Mouse (Mus musculus): ENCODE measurements around the gene Abcc3. TPM values are rescaled to one million over a fixed set of nuclear protein-coding genes. Genes with fewer than 3 reads are reported as not detected.
"Not testable (repeated sequence)": the region's sequence is repeated elsewhere in the genome, so short reads cannot be mapped to it uniquely, and the experiment has no call there.

The Abcc3 gene
- polyA plus RNA-seq, 1 experiment from 2014 or later = 0.59 TPM

- H3K9me3 ChIP-seq (replicated peaks) = no peaks in the 10 kb centered on the region
- no peaks in the 10 kb centered on the region for H3K36me3 ChIP-seq
- WGBS = 76% methylated on average over 5 of the region's 5 CpGs
- H3K9ac ChIP-seq = no peak overlapping the region
- peaks cover 15% of the 10 kb centered on the region; the same call in 1 of the 2 replicates for H3K27me3 ChIP-seq (replicated peaks)
- no peak overlapping the region for H3K27ac ChIP-seq (ENCODE audit: poor library complexity, severe bottlenecking)
- H3K4me1 ChIP-seq (replicated peaks) = peaks cover 15% of the 10 kb centered on the region
- no peak overlapping the region for H3K4me3 ChIP-seq
- H3K4me2 ChIP-seq = no peak overlapping the region
- no peak for ATAC-seq (ENCODE audit: insufficient number of reproducible peaks, low FRiP score)
These were observed 9.9 kb upstream of the Abcc3 start for GRCm38 (mm10) chr11:94402731-94403130.

- H3K4me3 ChIP-seq; H3K27ac ChIP-seq (ENCODE audit: poor library complexity, severe bottlenecking); H3K36me3 ChIP-seq; ATAC-seq (ENCODE audit: insufficient number of reproducible peaks, low FRiP score); H3K9ac ChIP-seq; H3K4me2 ChIP-seq; H3K4me1 ChIP-seq (replicated peaks); H3K27me3 ChIP-seq (replicated peaks); H3K9me3 ChIP-seq (replicated peaks): not testable (repeated sequence)
- 82% methylated on average over 4 of the region's 4 CpGs for WGBS
These were observed 9.2 kb upstream of the Abcc3 start for GRCm38 (mm10) chr11:94402029-94402428.

- H3K9me3 ChIP-seq (replicated peaks) = no peaks in the 10 kb centered on the region
- no peak overlapping the region for H3K4me2 ChIP-seq
- no peak for ATAC-seq (ENCODE audit: insufficient number of reproducible peaks, low FRiP score)
- H3K9ac ChIP-seq = no peak overlapping the region
- H3K36me3 ChIP-seq = no peaks in the 10 kb centered on the region
- H3K4me3 ChIP-seq = no peak overlapping the region
- H3K27ac ChIP-seq (ENCODE audit: poor library complexity, severe bottlenecking) = no peak overlapping the region
- H3K27me3 ChIP-seq (replicated peaks) = 0 out of 2 replicates have a peak, but pooled peaks cover 5% of the 10 kb centered on the region
- WGBS = 69% methylated on average over 6 of the region's 6 CpGs
- peaks cover 8% of the 10 kb centered on the region; the same call in 1 of the 2 replicates for H3K4me1 ChIP-seq (replicated peaks)
These were observed 8.2 kb upstream of the Abcc3 start for GRCm38 (mm10) chr11:94400996-94401395.

DNA sequence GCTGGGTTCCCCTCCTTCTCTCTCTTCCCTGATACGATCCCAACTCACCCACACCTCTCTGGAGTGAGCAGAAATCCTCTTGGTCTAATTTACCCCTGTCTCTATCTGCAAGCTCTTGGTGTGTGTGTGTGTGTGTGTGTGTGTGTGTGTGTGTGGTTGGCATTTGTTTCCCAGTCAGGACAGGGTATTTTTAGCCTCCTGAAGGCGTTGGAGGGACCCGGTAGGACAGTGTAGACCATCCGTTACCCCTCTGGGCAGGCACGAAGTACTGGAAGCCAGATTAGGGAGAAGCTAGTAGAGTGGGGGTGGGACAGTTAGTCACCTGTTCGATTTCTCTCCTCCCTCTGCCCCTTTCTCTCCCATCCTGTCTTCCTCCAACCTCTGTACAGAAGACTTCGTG is 1.3 kb upstream of the Abcc3 start:
- H3K4me3 ChIP-seq = no peak overlapping the region
- H3K9ac ChIP-seq = no peak overlapping the region
- no peaks in the 10 kb centered on the region for H3K36me3 ChIP-seq
- no peaks in the 10 kb centered on the region for H3K9me3 ChIP-seq (replicated peaks)
- peaks cover 21% of the 10 kb centered on the region for H3K27me3 ChIP-seq (replicated peaks)
- H3K4me1 ChIP-seq (replicated peaks) = 0 out of 2 replicates have a peak, but pooled peaks cover 8% of the 10 kb centered on the region
- no peak overlapping the region for H3K27ac ChIP-seq (ENCODE audit: poor library complexity, severe bottlenecking)
- no peak overlapping the region for H3K4me2 ChIP-seq
- WGBS = 49% methylated on average over 7 of the region's 7 CpGs
- ATAC-seq (ENCODE audit: insufficient number of reproducible peaks, low FRiP score) = no peak

GRCm38 (mm10) chr11:94393490-94393889 is 693 bp upstream of the Abcc3 start:
- H3K9me3 ChIP-seq (replicated peaks); H3K27ac ChIP-seq (ENCODE audit: poor library complexity, severe bottlenecking); H3K4me3 ChIP-seq; H3K4me2 ChIP-seq; H3K36me3 ChIP-seq; H3K4me1 ChIP-seq (replicated peaks); H3K9ac ChIP-seq; ATAC-seq (ENCODE audit: insufficient number of reproducible peaks, low FRiP score): not testable (repeated sequence)
- 84% methylated on average over 4 of the region's 4 CpGs for WGBS
- peaks cover 21% of the 10 kb centered on the region for H3K27me3 ChIP-seq (replicated peaks)

GRCm38 (mm10) chr11:94391661-94392060 is 1.1 kb downstream of the Abcc3 start:
- no peak for ATAC-seq (ENCODE audit: insufficient number of reproducible peaks, low FRiP score)
- Histone ChIP-seq H3K4me1 (replicated peaks) (peaks cover 11% of the 10 kb centered on the region), H3K4me3 (no peak overlapping the region), H3K36me3 (no peaks in the 10 kb centered on the region), H3K4me2 (no peak overlapping the region), H3K27ac (ENCODE audit: poor library complexity, severe bottlenecking) (no peak overlapping the region), H3K9ac (no peak overlapping the region), H3K9me3 (replicated peaks) (no peaks in the 10 kb centered on the region), H3K27me3 (replicated peaks) (peaks cover 30% of the 10 kb centered on the region)
- WGBS = 81% methylated on average over 10 of the region's 10 CpGs

GRCm38 (mm10) chr11:94390825-94391224 is 2.0 kb downstream of the Abcc3 start:
- H3K27me3 ChIP-seq (replicated peaks) = peaks cover 30% of the 10 kb centered on the region
- H3K27ac ChIP-seq (ENCODE audit: poor library complexity, severe bottlenecking) = no peak overlapping the region
- 84% methylated on average over 6 of the region's 6 CpGs for WGBS
- H3K36me3 ChIP-seq = no peaks in the 10 kb centered on the region
- no peak overlapping the region for H3K4me2 ChIP-seq
- H3K4me1 ChIP-seq (replicated peaks) = peaks cover 19% of the 10 kb centered on the region
- H3K9ac ChIP-seq = no peak overlapping the region
- H3K9me3 ChIP-seq (replicated peaks) = no peaks in the 10 kb centered on the region
- ATAC-seq (ENCODE audit: insufficient number of reproducible peaks, low FRiP score) = no peak
- H3K4me3 ChIP-seq = no peak overlapping the region

GRCm38 (mm10) chr11:94389724-94390396 is 2.9 kb downstream of the Abcc3 start:
- no peaks in the 10 kb centered on the region for H3K9me3 ChIP-seq (replicated peaks)
- H3K27me3 ChIP-seq (replicated peaks) = peaks cover 30% of the 10 kb centered on the region
- no peaks in the 10 kb centered on the region for H3K36me3 ChIP-seq
- ATAC-seq (ENCODE audit: insufficient number of reproducible peaks, low FRiP score) = no peak
- H3K4me1 ChIP-seq (replicated peaks) = peaks cover 23% of the 10 kb centered on the region
- H3K4me2 ChIP-seq = no peak overlapping the region
- H3K27ac ChIP-seq (ENCODE audit: poor library complexity, severe bottlenecking) = no peak overlapping the region
- no peak overlapping the region for H3K4me3 ChIP-seq
- H3K9ac ChIP-seq = no peak overlapping the region
- WGBS = 64% methylated on average over 6 of the region's 6 CpGs

GRCm38 (mm10) chr11:94389021-94389420 is 3.8 kb downstream of the Abcc3 start:
- Histone ChIP-seq H3K36me3 (no peaks in the 10 kb centered on the region), H3K27ac (ENCODE audit: poor library complexity, severe bottlenecking) (no peak overlapping the region), H3K9me3 (replicated peaks) (no peaks in the 10 kb centered on the region), H3K4me3 (no peak overlapping the region), H3K9ac (no peak overlapping the region), H3K4me1 (replicated peaks) (peaks cover 23% of the 10 kb centered on the region), H3K4me2 (no peak overlapping the region), H3K27me3 (replicated peaks) (peaks cover 35% of the 10 kb centered on the region)
- no peak for ATAC-seq (ENCODE audit: insufficient number of reproducible peaks, low FRiP score)
- 74% methylated on average over 4 of the region's 4 CpGs for WGBS

- 60% methylated on average over 4 of the region's 4 CpGs for WGBS
- no peak overlapping the region for H3K9ac ChIP-seq
- no peak for ATAC-seq (ENCODE audit: insufficient number of reproducible peaks, low FRiP score)
- H3K4me2 ChIP-seq = no peak overlapping the region
- no peaks in the 10 kb centered on the region for H3K9me3 ChIP-seq (replicated peaks)
- no peak overlapping the region for H3K4me3 ChIP-seq
- H3K4me1 ChIP-seq (replicated peaks) = peaks cover 21% of the 10 kb centered on the region
- no peaks in the 10 kb centered on the region for H3K36me3 ChIP-seq
- no peak overlapping the region for H3K27ac ChIP-seq (ENCODE audit: poor library complexity, severe bottlenecking)
- H3K27me3 ChIP-seq (replicated peaks) = peaks cover 39% of the 10 kb centered on the region
These were observed 5.0 kb downstream of the Abcc3 start for GRCm38 (mm10) chr11:94387756-94388155.

DNA sequence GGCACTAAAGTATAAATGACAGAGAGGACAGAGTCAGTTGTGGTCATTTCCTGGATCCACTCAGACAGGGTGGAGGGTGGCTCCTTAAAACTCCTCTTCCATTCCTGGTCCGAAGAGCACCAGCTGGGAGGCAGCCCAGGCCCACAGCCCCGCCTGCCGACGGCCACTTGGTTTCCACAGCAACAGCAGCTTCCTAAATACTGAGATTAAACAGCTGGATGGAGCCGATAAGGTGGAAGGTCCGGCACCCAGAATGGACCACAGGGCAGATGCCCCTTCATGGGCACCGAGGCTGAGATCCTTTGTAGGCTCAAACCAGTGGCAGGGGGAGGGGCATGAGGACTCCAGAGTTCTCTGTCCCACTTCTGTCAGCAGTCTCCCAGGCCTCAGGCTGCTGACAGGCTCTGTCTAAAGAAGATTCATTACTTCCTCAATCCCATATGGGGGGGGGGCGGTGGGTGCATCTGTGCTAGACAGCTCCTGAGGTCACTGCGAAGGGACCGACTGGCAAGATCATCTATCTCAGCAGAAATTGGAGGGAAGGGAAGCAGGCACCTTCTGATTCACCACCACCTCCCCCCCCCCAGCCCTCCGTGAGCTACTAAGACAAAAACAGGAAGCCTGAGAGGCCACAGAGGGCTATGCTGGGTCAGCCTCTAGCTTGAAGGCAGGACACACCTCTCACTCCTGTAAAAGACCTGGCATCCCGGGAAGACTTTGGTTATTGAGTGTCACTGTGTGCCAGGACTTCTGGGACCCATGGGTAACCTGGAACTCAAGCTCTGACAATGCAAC is 6.6 kb downstream of the Abcc3 start:
- ATAC-seq (ENCODE audit: insufficient number of reproducible peaks, low FRiP score) = peak; percentile 31
- no peak overlapping the region for H3K4me3 ChIP-seq
- no peaks in the 10 kb centered on the region for H3K36me3 ChIP-seq
- H3K9ac ChIP-seq = peak overlapping the region; percentile 23; the same call in 1 of the 2 replicates
- no peak overlapping the region for H3K27ac ChIP-seq (ENCODE audit: poor library complexity, severe bottlenecking)
- no peaks in the 10 kb centered on the region for H3K9me3 ChIP-seq (replicated peaks)
- H3K4me1 ChIP-seq (replicated peaks) = peaks cover 14% of the 10 kb centered on the region
- H3K4me2 ChIP-seq = peak overlapping the region; percentile 44
- 14% methylated on average over 12 of the region's 12 CpGs for WGBS
- H3K27me3 ChIP-seq (replicated peaks) = peaks cover 30% of the 10 kb centered on the region

Measured in heart, embryonic 12.5 days (tissue).